14 mouse cellular contexts compared by ENCODE assay signal in genomic region chr14:56604438-56604837, GRCm38 (mm10).
"Had no signal": no experiment of that assay in that cellular context is flagged by ENCODE, and none has a peak within 500 bp of the region (broad histone marks: within the 10 kb centered on the region; RNA-seq: fewer than 3 reads in every experiment).

No protein-coding gene starts in this region.

- H3K36me3 ChIP-seq: lung, embryonic 15.5 days had no signal

- H3K27me3 ChIP-seq: lung, embryonic 15.5 days had no signal

- H3K4me1 ChIP-seq: lung, embryonic 15.5 days had no signal

- H3K4me3 ChIP-seq: left cerebral cortex, adult 2 months; lung, embryonic 15.5 days had no signal

- DNase-seq: kidney, postnatal 10 days; layer of hippocampus, postnatal 36 days; lung, adult 18-20 months; lung, postnatal 10 days; lung, postnatal 36 days; midbrain, embryonic 14.5 days; thymus, adult 2 months; thymus, postnatal 25 days had no signal

- H3K27ac ChIP-seq: left cerebral cortex, adult 2 months; liver, embryonic 14.5 days; lung, embryonic 15.5 days; stomach, postnatal 0 days had no signal

- H3K9ac ChIP-seq: liver, embryonic 14.5 days; lung, embryonic 15.5 days had no signal

- H3K4me2 ChIP-seq: liver, embryonic 11.5 days; lung, embryonic 15.5 days; midbrain, embryonic 11.5 days had no signal

- H3K9me3 ChIP-seq: lung, embryonic 15.5 days had no signal
